Mouse (Mus musculus) 3T3-L1 (cell line): Measurements from ENCODE around the gene H2al1i.
"Not testable (repeated sequence)": the region's sequence is repeated elsewhere in the genome, so short reads cannot be mapped to it uniquely, and the experiment has no call there.

ENCODE experiments used
- DNase-seq: peaks from one replicate; pipeline ENCODE4 v3.0.0-alpha.2; 2015; ENCODE audit warnings: low read depth, low spot score

Gene H2al1i

GRCm38 (mm10) chrX:11324359-11324758 lies at the start of gene H2al1i:
Gene H2al1i, plus strand, starts transcription at chrX:11324659.
- not testable (repeated sequence) for DNase-seq

- no peak for DNase-seq
Measured at GRCm38 (mm10) chrX:11277083-11277482, 47.4 kb upstream of the H2al1i start.

DNA sequence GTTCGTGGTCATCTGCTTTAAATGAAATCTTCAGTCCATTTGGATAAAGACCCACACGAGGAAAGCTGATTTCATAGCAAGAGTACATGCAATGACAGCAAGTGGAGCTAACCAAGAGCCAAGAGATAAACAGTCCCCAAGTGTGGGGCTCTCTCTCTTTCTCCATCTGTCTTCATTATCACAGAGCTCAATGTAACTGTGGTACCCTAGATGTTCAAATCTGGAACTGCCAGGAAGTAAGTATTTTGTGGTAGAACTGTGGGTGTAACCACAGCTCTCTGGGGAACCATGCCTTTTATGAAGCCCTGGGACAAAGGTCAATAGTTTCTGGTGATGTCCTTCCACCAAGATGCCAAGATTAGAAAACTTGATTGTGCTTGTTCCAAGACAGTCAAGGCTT lies 43.7 kb upstream of the H2al1i start:
- DNase-seq: no peak

GRCm38 (mm10) chrX:11288306-11288882 lies 36.1 kb upstream of the H2al1i start:
- no peak for DNase-seq

DNA sequence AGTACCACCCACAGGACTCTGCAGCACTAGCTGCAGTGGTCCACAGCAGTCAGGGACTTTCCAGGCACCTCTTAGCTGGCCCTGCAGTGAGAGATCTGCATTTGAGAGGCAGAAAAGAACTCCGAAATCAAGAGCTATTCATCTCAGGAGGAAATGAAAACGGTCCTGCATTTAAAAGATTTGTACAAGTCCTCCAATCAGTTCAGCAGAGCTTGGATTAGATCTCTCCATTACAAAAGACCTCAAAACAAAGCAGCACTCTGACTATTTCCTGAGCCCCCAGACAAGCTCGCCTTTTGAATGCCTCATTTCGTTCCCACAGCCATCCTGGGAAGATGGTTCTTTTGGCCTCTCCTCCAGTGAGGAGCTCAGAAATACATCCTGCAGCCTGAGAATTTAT lies 35.2 kb upstream of the H2al1i start:
- DNase-seq: peak; percentile 2

GRCm38 (mm10) chrX:11298957-11299356 lies 25.5 kb upstream of the H2al1i start, which contains the start of gene H2al1a:
Gene H2al1a, plus strand, starts transcription at chrX:11299257.
- DNase-seq: not testable (repeated sequence)

DNA sequence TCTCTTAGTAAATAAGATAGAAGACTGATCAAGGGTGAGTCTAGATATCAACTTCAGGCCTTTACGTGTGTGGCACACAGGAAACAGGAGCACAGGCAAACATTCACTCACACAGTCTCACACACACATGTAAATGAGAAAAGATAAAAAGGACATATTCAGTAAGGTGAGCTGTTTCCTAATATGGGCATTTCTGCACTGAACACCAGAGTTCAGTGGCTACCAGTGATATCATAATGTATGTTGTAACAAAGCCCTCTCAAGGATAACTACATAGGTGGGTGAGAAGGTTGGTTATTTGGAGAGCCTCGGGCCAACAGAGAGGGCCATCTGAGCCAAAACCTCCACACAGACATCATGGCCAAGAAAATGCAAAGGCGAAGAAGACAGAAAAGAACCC lies 22.3 kb upstream of the H2al1i start, which contains the start of gene H2al1b:
Gene H2al1b (plus strand): TSS at position 301 of the 400 bp plus-strand sequence.
- DNase-seq: not testable (repeated sequence)

- not testable (repeated sequence) for DNase-seq
Measured at GRCm38 (mm10) chrX:11305355-11305754, 19.1 kb upstream of the H2al1i start, which contains the start of gene H2al1c. Gene H2al1c, plus strand, starts transcription at chrX:11305655.

DNA sequence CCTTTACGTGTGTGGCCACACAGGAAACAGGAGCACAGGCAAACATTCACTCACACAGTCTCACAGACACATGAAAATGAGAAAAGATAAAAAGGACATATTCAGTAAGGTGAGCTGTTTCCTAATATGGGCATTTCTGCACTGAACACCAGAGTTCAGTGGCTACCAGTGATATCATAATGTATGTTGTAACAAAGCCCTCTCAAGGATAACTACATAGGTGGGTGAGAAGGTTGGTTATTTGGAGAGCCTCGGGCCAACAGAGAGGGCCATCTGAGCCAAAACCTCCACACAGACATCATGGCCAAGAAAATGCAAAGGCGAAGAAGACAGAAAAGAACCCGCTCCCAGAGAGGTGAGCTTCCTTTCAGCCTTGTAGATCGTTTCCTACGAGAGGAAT lies 15.9 kb upstream of the H2al1i start, which contains the start of gene H2al1d:
Gene H2al1d (plus strand): TSS at position 301 of the 400 bp plus-strand sequence.
- DNase-seq: not testable (repeated sequence)

GRCm38 (mm10) chrX:11311634-11312033 lies 12.8 kb upstream of the H2al1i start, which contains the start of gene H2al1e:
Gene H2al1e, plus strand, starts transcription at chrX:11311934.
- not testable (repeated sequence) for DNase-seq

- DNase-seq: not testable (repeated sequence)
Measured at GRCm38 (mm10) chrX:11314858-11315257, 9.6 kb upstream of the H2al1i start, which contains the start of gene H2al1f. Gene H2al1f, plus strand, starts transcription at chrX:11315158.

DNA sequence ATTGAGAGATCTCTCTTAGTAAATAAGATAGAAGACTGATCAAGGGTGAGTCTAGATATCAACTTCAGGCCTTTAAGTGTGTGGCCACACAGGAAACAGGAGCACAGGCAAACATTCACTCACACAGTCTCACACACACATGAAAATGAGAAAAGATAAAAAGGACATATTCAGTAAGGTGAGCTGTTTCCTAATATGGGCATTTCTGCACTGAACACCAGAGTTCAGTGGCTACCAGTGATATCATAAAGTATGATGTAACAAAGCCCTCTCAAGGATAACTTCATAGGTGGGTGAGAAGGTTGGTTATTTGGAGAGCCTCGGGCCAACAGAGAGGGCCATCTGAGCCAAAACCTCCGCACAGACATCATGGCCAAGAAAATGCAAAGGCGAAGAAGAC lies 6.5 kb upstream of the H2al1i start, which contains the start of gene H2al1g:
Gene H2al1g (plus strand): TSS at position 301 of the 400 bp plus-strand sequence.
- not testable (repeated sequence) for DNase-seq

DNA sequence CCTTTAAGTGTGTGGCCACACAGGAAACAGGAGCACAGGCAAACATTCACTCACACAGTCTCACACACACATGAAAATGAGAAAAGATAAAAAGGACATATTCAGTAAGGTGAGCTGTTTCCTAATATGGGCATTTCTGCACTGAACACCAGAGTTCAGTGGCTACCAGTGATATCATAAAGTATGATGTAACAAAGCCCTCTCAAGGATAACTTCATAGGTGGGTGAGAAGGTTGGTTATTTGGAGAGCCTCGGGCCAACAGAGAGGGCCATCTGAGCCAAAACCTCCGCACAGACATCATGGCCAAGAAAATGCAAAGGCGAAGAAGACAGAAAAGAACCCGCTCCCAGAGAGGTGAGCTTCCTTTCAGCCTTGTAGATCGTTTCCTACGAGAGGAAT lies 3.3 kb upstream of the H2al1i start, which contains the start of gene H2al1h:
Gene H2al1h (plus strand): TSS at position 301 of the 400 bp plus-strand sequence.
- DNase-seq: not testable (repeated sequence)

GRCm38 (mm10) chrX:11327522-11327921 lies 3.1 kb downstream of the H2al1i start, which contains the start of gene H2al1j:
Gene H2al1j, plus strand, starts transcription at chrX:11327822.
- DNase-seq: not testable (repeated sequence)

DNA sequence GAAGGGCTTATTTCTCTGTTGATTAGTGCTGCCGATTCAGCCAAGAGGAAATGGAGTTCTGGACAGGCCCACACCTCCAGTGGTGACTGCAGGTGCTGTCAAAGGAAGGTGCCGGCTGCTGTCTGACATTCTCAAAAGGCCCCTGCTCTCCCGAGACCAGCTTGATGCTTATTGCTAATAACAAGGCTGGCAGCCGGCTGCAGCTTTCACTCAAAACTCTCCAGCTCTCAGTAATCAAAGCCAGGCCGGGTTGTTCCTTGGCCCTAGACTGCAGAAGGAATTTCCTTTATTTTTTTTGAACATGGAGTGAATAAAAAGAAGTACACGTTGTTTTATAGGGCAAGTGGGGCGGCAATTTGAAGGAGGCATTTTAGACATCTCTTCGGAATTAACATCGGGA lies 21.3 kb downstream of the H2al1i start:
- DNase-seq: no peak

- DNase-seq: no peak
Measured at GRCm38 (mm10) chrX:11346756-11347155, 22.3 kb downstream of the H2al1i start.

- DNase-seq: no peak
Measured at GRCm38 (mm10) chrX:11360823-11361222, 36.4 kb downstream of the H2al1i start.

GRCm38 (mm10) chrX:11361261-11361660 lies 36.8 kb downstream of the H2al1i start:
- peak; percentile 33 for DNase-seq

DNA sequence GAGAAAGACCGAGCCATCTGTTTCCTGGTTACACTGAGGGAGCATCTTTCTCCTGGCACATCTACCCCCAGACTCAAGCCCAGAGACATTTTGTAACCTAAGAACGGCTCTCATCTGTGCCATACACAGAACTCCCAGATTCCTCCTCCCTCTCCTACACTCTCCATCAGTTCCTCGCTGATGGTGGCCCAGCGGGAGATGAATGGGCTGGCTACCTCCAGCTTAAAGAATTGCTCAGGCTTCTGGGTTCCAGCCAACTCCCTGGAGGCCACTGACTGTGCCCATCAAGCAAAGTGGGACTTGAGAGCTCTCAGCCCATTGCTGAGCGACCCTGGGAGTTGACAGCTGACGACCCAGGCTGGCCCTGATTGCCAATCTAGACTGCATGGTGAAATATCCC lies 39.4 kb downstream of the H2al1i start:
- no peak for DNase-seq

DNA sequence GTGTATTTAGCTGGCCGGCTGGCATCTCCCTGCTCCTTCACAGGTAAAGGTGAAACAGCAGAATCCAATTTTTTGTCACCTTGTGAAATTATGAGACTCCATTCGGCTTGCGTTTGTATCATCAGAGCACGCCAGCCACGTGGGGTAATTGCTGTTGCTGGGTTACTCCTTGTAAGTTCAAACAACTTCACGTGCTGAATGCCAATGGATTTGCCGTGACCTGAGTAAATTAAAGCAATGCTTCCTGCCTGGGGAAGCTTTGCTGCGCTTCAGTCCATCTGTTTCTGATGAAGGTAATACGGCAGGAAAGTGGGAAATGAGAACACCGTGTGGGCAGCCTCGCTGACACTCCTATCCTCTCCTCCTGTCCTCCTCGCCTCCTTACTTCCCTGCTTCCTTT lies 40.7 kb downstream of the H2al1i start:
- DNase-seq: no peak
